Mouse (Mus musculus) cerebellum, postnatal 10 days (tissue): ENCODE results near the gene Ints14.

Source experiments
- DNase-seq, 2 experiments: peaks; one replicate each; pipeline ENCODE4 v3.0.0; 2021; ENCODE audit warnings: mixed read lengths in 2 of 2

Ints14 gene

GRCm38 (mm10) chr9:64960117-64960977, at the start of gene Ints14:
Gene Ints14, plus strand, starts transcription at chr9:64960905.
- DNase-seq, result peak; percentile 98 to 99

- no peak for DNase-seq
Measured at GRCm38 (mm10) chr9:64913406-64913805, 47.3 kb upstream of the Ints14 start.

GRCm38 (mm10) chr9:64913973-64914372, 46.7 kb upstream of the Ints14 start:
- DNase-seq, result no peak

- DNase-seq, result no peak
Measured at GRCm38 (mm10) chr9:64914629-64915028, 46.1 kb upstream of the Ints14 start.

GRCm38 (mm10) chr9:64918560-64918959, 42.1 kb upstream of the Ints14 start:
- DNase-seq, result no peak

GRCm38 (mm10) chr9:64925771-64926170, 34.9 kb upstream of the Ints14 start:
- no peak for DNase-seq

GRCm38 (mm10) chr9:64926201-64926991, 34.3 kb upstream of the Ints14 start:
- peak; percentile 87 to 88 for DNase-seq

- DNase-seq, result no peak
Measured at GRCm38 (mm10) chr9:64930256-64930655, 30.4 kb upstream of the Ints14 start.

- DNase-seq, result peak; percentile 65
Measured at GRCm38 (mm10) chr9:64931751-64932610, 28.7 kb upstream of the Ints14 start.

- peak; percentile 62 to 73 for DNase-seq
Measured at GRCm38 (mm10) chr9:64934015-64934754, 26.5 kb upstream of the Ints14 start.

- DNase-seq, result peak; percentile 79 to 81
Measured at GRCm38 (mm10) chr9:64936508-64936907, 24.2 kb upstream of the Ints14 start.

GRCm38 (mm10) chr9:64937491-64937890, 23.2 kb upstream of the Ints14 start:
- DNase-seq, result no peak

- DNase-seq, result no peak
Measured at GRCm38 (mm10) chr9:64938535-64938934, 22.2 kb upstream of the Ints14 start.

- no peak for DNase-seq
Measured at GRCm38 (mm10) chr9:64939281-64939680, 21.4 kb upstream of the Ints14 start.

GRCm38 (mm10) chr9:64939790-64940189, 20.9 kb upstream of the Ints14 start:
- DNase-seq, result no peak

GRCm38 (mm10) chr9:64940731-64941346, 19.9 kb upstream of the Ints14 start:
- no peak for DNase-seq

- DNase-seq, result no peak
Measured at GRCm38 (mm10) chr9:64941650-64942049, 19.1 kb upstream of the Ints14 start.

- no peak for DNase-seq
Measured at GRCm38 (mm10) chr9:64943997-64944396, 16.7 kb upstream of the Ints14 start.

GRCm38 (mm10) chr9:64947483-64948095, 13.1 kb upstream of the Ints14 start:
- DNase-seq, result no peak

GRCm38 (mm10) chr9:64951161-64951657, 9.5 kb upstream of the Ints14 start, which contains the start of gene Slc24a1:
Gene Slc24a1, minus strand, starts transcription at chr9:64951607.
- DNase-seq, result no peak

GRCm38 (mm10) chr9:64952055-64952454, 8.7 kb upstream of the Ints14 start:
- DNase-seq, result no peak
